Mouse (Mus musculus) forebrain, embryonic 12.5 days (tissue): ENCODE data around the gene Igbp1b. TPM values are rescaled to one million over a fixed set of nuclear protein-coding genes. Genes with fewer than 3 reads are reported as not detected.

Source experiments
- ATAC-seq: fragments of 200-750 bp; cut with Nextera tagmentation; 2 replicates; pipeline ENCODE4 v1.8.0; 2017; ENCODE audit warnings: moderate TSS enrichment; ENCODE audit not compliant: low FRiP score
- H3K27ac ChIP-seq: fragments of 300-500 bp; sonication (generic); 2 replicates; pipeline ENCODE4 v1.5.1; 2016; ENCODE audit warnings: mild to moderate bottlenecking
- H3K27me3 ChIP-seq: fragments of 300-500 bp; sonication (generic); 2 replicates; pipeline ENCODE4 v1.6.1; 2016; ENCODE audit warnings: mild to moderate bottlenecking
- H3K36me3 ChIP-seq: fragments of 300-500 bp; sonication (generic); replicated peaks from 2 replicates; pipeline ENCODE4 v1.6.1; 2016; ENCODE audit warnings: mild to moderate bottlenecking
- H3K4me1 ChIP-seq: fragments of 300-500 bp; sonication (generic); 2 replicates; pipeline ENCODE4 v1.6.1; 2016
- H3K4me2 ChIP-seq: fragments of 300-500 bp; sonication (generic); 2 replicates; pipeline ENCODE4 v1.6.1; 2016; ENCODE audit warnings: mild to moderate bottlenecking, moderate library complexity
- H3K4me3 ChIP-seq: fragments of 300-500 bp; sonication (generic); replicated peaks from 2 replicates; pipeline ENCODE4 v1.5.1; 2016; ENCODE audit warnings: mild to moderate bottlenecking
- H3K9ac ChIP-seq: fragments of 300-500 bp; sonication (generic); 2 replicates; pipeline ENCODE4 v1.6.1; 2016; ENCODE audit warnings: mild to moderate bottlenecking
- H3K9me3 ChIP-seq: fragments of 300-500 bp; sonication (generic); 2 replicates; pipeline ENCODE4 v1.6.1; 2016
- WGBS: fragments of 180-500 bp; shearing (Covaris S2); methylation state at CpG from one replicate; pipeline ENCODE4 v1.1.7; 2016; 5-methylcytosine and 5-hydroxymethylcytosine counted together
- polyA plus RNA-seq: library from polyadenylated mRNA; unstranded; fragments of >200 nt; fragmentation: Nextera tagmentation; extraction: Ambion mirVana; gene quantifications from 2 replicates; pipeline ENCODE4 v1.2.1, GENCODE M21; 2016

The Igbp1b gene
- polyA plus RNA-seq: 0.22 and 0.34 TPM in 2 replicates

- Histone ChIP-seq H3K4me2 (no peak within 1 kb of the TSS), H3K4me3 (no peak within 1 kb of the TSS), H3K27me3 (no peaks in the 10 kb centered on the region), H3K9ac (no peak within 1 kb of the TSS), H3K36me3 (no peaks in the 10 kb centered on the region), H3K4me1 (no peaks in the 10 kb centered on the region), H3K27ac (no peak within 1 kb of the TSS), H3K9me3 (no peaks in the 10 kb centered on the region)
- peak; percentile 55; the same call in 1 of the 2 replicates for ATAC-seq
- 63% methylated on average over 3 of the region's 3 CpGs for WGBS
These were observed at the start of gene Igbp1b for GRCm38 (mm10) chr6:138658516-138658915. Gene Igbp1b, minus strand, starts transcription at chr6:138658544.

- Histone ChIP-seq H3K4me1 (no peaks in the 10 kb centered on the region), H3K27ac (no peak overlapping the region), H3K27me3 (no peaks in the 10 kb centered on the region), H3K4me2 (no peak overlapping the region), H3K9me3 (no peaks in the 10 kb centered on the region), H3K9ac (no peak overlapping the region), H3K36me3 (no peaks in the 10 kb centered on the region), H3K4me3 (no peak overlapping the region)
- ATAC-seq: peak; percentile 27; the same call in 1 of the 2 replicates
These were observed 24.6 kb upstream of the Igbp1b start for GRCm38 (mm10) chr6:138682959-138683358.

GRCm38 (mm10) chr6:138672704-138673141, 14.4 kb upstream of the Igbp1b start:
- WGBS: 10% methylated on average over 2 of the region's 2 CpGs
- Histone ChIP-seq H3K4me2 (no peak overlapping the region), H3K9me3 (no peaks in the 10 kb centered on the region), H3K27me3 (no peaks in the 10 kb centered on the region), H3K27ac (no peak overlapping the region), H3K9ac (no peak overlapping the region), H3K4me1 (peaks cover 9% of the 10 kb centered on the region), H3K36me3 (no peaks in the 10 kb centered on the region), H3K4me3 (no peak overlapping the region)
- peak; percentile 83 for ATAC-seq

GRCm38 (mm10) chr6:138665416-138665815, 7.1 kb upstream of the Igbp1b start:
- Histone ChIP-seq H3K4me1 (no peaks in the 10 kb centered on the region), H3K4me3 (no peak overlapping the region), H3K27me3 (no peaks in the 10 kb centered on the region), H3K9me3 (no peaks in the 10 kb centered on the region), H3K36me3 (no peaks in the 10 kb centered on the region), H3K9ac (no peak overlapping the region), H3K27ac (no peak overlapping the region), H3K4me2 (no peak overlapping the region)
- WGBS: 70% methylated on average over 3 of the region's 3 CpGs
- no peak for ATAC-seq

GRCm38 (mm10) chr6:138645604-138646003, 12.7 kb downstream of the Igbp1b start:
- Histone ChIP-seq H3K4me1 (no peaks in the 10 kb centered on the region), H3K27ac (no peak overlapping the region), H3K4me2 (no peak overlapping the region), H3K9ac (no peak overlapping the region), H3K36me3 (no peaks in the 10 kb centered on the region), H3K27me3 (no peaks in the 10 kb centered on the region), H3K9me3 (peaks cover 4% of the 10 kb centered on the region; the same call in 1 of the 2 replicates), H3K4me3 (no peak overlapping the region)
- WGBS: 98% methylated on average over 2 of the region's 2 CpGs
- ATAC-seq: no peak

- WGBS: 75% methylated on average over 4 of the region's 4 CpGs
- Histone ChIP-seq H3K4me2 (no peak overlapping the region), H3K4me3 (no peak overlapping the region), H3K27me3 (no peaks in the 10 kb centered on the region), H3K9me3 (peaks cover 7% of the 10 kb centered on the region; the same call in 1 of the 2 replicates), H3K27ac (no peak overlapping the region), H3K4me1 (no peaks in the 10 kb centered on the region), H3K9ac (no peak overlapping the region), H3K36me3 (no peaks in the 10 kb centered on the region)
- no peak for ATAC-seq
These were observed 19.0 kb downstream of the Igbp1b start for GRCm38 (mm10) chr6:138639351-138639750.

- H3K9me3 ChIP-seq: no peaks in the 10 kb centered on the region
- H3K4me2 ChIP-seq: no peak overlapping the region
- H3K4me1 ChIP-seq: no peaks in the 10 kb centered on the region
- no peak overlapping the region for H3K4me3 ChIP-seq
- H3K27me3 ChIP-seq: no peaks in the 10 kb centered on the region
- H3K9ac ChIP-seq: no peak overlapping the region
- no peak overlapping the region for H3K27ac ChIP-seq
- no peak for ATAC-seq
- H3K36me3 ChIP-seq: no peaks in the 10 kb centered on the region
These were observed 37.6 kb downstream of the Igbp1b start for GRCm38 (mm10) chr6:138620786-138621185.

- no peaks in the 10 kb centered on the region for H3K9me3 ChIP-seq
- no peaks in the 10 kb centered on the region for H3K4me1 ChIP-seq
- WGBS: 84% methylated on average over 3 of the region's 3 CpGs
- H3K36me3 ChIP-seq: no peaks in the 10 kb centered on the region
- H3K4me2 ChIP-seq: no peak overlapping the region
- no peak overlapping the region for H3K4me3 ChIP-seq
- H3K27ac ChIP-seq: no peak overlapping the region
- peaks cover 5% of the 10 kb centered on the region; the same call in 1 of the 2 replicates for H3K27me3 ChIP-seq
- ATAC-seq: no peak
- no peak overlapping the region for H3K9ac ChIP-seq
These were observed 39.9 kb downstream of the Igbp1b start for GRCm38 (mm10) chr6:138618396-138618795.

Other genes starting within 250 kb of the Igbp1b start
- 51.0 and 56.8 TPM in 2 replicates for gene Lmo3, start 76.6 kb downstream of the Igbp1b start, polyA plus RNA-seq